Mouse (Mus musculus) lung, embryonic 15.5 days (tissue): Measurements from ENCODE around the gene Hp1bp3. TPM values are rescaled to one million over a fixed set of nuclear protein-coding genes. Genes with fewer than 3 reads are reported as not detected.

Experiments used
- ATAC-seq: fragments of 200-750 bp; cut with Nextera tagmentation; 2 replicates; pipeline ENCODE4 v1.8.0; 2017; ENCODE audit warnings: moderate number of reproducible peaks, borderline replicate concordance; ENCODE audit not compliant: low FRiP score, low TSS enrichment; ENCODE audit errors: extremely low read depth
- H3K27ac ChIP-seq: fragments of 300-500 bp; sonication (generic); 2 replicates; pipeline ENCODE4 v1.5.1; 2015; ENCODE audit warnings: moderate library complexity, mild to moderate bottlenecking, inconsistent platforms
- H3K27me3 ChIP-seq: fragments of 300-500 bp; sonication (generic); 2 replicates; pipeline ENCODE4 v1.6.1; 2015; ENCODE audit warnings: inconsistent platforms
- H3K36me3 ChIP-seq: fragments of 300-500 bp; sonication (generic); 2 replicates; pipeline ENCODE4 v1.6.1; 2015; ENCODE audit warnings: inconsistent platforms
- H3K4me1 ChIP-seq: fragments of 300-500 bp; sonication (generic); 2 replicates; pipeline ENCODE4 v1.6.1; 2015; ENCODE audit warnings: inconsistent platforms
- H3K4me2 ChIP-seq: fragments of 300-500 bp; sonication (generic); 2 replicates; pipeline ENCODE4 v1.6.1; 2015; ENCODE audit warnings: inconsistent platforms, mild to moderate bottlenecking, moderate library complexity
- H3K4me3 ChIP-seq: fragments of 300-500 bp; sonication (generic); 2 replicates; pipeline ENCODE4 v1.5.1; 2015; ENCODE audit warnings: mild to moderate bottlenecking, inconsistent platforms
- H3K9ac ChIP-seq: fragments of 300-500 bp; sonication (generic); 2 replicates; pipeline ENCODE4 v1.6.1; 2015; ENCODE audit warnings: inconsistent platforms
- H3K9me3 ChIP-seq: fragments of 300-500 bp; sonication (generic); 2 replicates; pipeline ENCODE4 v1.6.1; 2016; ENCODE audit warnings: inconsistent platforms
- WGBS: fragments of 180-500 bp; shearing (Covaris S2); methylation state at CpG from one replicate; pipeline ENCODE4 v1.1.7; 2015; 5-methylcytosine and 5-hydroxymethylcytosine counted together
- polyA plus RNA-seq: library from polyadenylated mRNA; unstranded; fragments of >200 nt; fragmentation: Nextera tagmentation; extraction: Ambion mirVana; gene quantifications from 2 replicates; pipeline ENCODE4 v1.2.1, GENCODE M21; 2015

Gene Hp1bp3
- polyA plus RNA-seq, 1 experiment from 2014 or later = 149 TPM

DNA sequence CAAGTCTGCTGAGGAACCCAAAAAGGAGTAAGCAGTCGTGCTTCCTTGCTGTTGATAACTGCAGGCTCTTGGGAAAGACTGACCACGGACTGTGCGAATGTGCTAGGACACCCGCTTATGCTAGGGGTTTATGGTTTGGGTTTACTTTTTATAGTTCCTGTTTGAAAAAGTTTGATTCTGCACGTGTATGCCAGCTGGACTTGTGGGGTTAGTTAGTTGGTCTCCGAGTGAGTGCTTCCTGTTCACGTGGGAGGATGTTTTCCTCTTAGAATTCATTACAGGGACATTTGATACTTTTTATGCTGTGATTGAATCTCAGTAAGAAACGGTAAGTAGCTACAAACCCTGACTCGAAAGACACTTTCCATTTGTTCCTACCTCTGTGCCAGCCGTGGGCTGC is 7.5 kb downstream of the Hp1bp3 start:
- peaks cover 12% of the 10 kb centered on the region for H3K4me1 ChIP-seq
- H3K9ac ChIP-seq = no peak overlapping the region
- WGBS = 81% methylated on average over 10 of the region's 10 CpGs
- no peak overlapping the region for H3K4me3 ChIP-seq
- no peak overlapping the region for H3K27ac ChIP-seq
- no peak for ATAC-seq
- peaks cover 64% of the 10 kb centered on the region for H3K36me3 ChIP-seq
- H3K27me3 ChIP-seq = no peaks in the 10 kb centered on the region
- no peaks in the 10 kb centered on the region for H3K9me3 ChIP-seq
- no peak overlapping the region for H3K4me2 ChIP-seq

DNA sequence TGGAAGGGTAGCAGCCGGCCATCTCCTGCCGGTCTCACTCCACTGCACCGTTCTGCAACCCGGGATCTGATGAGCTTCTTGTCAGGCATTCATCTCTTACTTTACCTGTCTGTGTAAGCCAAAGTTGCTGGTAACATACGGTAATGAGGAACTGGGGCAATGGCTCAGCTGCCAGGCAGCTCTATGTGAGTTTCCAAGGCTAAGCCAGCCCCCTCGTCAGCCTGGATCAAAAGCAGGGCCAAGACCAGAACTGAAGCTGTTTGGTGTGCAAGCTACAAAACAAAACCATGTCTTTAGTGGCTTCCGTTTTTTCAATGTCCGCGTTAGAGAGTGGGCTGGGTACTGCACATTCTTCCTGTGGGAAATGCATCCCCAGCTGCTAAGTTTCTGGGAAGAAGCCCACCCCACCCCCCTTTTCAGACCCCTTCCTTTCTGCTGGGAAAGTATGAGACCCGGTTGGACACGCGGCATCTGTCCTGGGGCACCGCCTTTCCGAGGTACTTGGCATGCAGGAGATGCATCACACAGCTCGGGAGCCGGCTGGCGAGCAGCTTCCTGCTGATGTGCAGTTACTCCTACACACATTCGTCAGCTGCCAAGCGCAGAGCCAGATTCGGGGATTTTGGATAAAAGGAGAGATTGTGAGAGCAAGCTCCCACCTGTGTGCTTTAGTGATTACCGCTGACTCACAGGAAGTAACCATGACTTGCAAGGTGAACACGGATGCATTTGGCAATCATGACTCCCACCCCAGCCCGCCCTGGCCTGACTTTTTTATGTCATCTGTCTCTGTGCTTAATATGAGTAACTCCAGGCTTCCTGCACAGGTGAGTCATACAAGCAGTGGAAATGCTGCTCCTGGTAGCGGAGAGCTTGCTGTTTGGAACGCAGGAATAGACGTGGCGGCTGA is 30.9 kb downstream of the Hp1bp3 start:
- no peak overlapping the region for H3K9ac ChIP-seq
- H3K4me1 ChIP-seq = peaks cover 26% of the 10 kb centered on the region
- H3K4me2 ChIP-seq = no peak overlapping the region
- no peak for ATAC-seq
- no peak overlapping the region for H3K27ac ChIP-seq
- H3K27me3 ChIP-seq = peaks cover 27% of the 10 kb centered on the region
- no peaks in the 10 kb centered on the region for H3K9me3 ChIP-seq
- H3K36me3 ChIP-seq = peaks cover 53% of the 10 kb centered on the region
- H3K4me3 ChIP-seq = no peak overlapping the region
- WGBS = 65% methylated on average over 27 of the region's 27 CpGs

DNA sequence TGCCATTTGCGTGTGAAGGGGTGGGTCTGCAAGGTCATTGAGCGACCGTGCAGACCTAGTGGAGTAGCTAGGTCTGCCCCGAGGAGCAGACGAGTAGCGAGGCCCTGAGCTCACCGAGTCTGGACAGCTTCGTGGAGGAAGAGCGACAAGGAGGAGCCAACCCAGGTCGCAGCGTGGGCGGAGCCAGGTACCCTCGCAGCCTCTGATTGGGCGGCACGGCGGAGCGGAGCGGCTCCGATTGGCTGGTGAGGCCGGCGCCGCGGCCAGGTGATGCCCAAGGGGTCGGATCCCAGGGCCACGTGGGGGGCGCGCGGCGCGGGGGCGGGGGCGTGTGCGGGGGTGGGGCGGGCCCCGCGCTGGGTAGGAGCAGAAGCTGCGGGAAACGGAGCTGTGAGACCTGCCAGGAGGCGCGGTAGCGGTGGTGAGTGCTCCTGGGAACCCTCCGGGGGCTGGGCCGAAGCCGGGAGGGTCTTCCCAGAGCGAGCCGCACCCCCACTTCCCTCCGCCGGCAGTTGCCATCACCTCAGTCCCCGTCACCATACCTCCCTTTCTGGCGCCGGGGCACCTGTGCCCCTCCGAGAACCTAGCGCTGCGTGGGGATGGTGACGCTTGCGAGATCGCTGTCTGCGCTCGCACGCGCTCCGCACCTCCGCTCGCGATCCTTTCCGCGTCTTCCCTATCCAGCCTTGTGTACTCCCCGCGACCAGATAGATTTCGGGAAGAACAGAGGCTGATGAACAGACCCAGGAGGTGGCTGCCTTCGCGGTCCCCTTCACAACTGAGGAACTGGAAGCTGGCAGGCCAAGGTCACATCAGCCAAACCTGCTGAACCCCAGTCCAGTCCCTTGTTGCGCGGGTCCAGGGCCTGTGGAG is 34.2 kb downstream of the Hp1bp3 start, which contains the start of the genes Sh2d5 and Kif17:
TSS of gene Sh2d5 (plus strand) at position 316 of the 873 bp plus-strand sequence.
TSS of gene Kif17 (plus strand) at position 348 of the 873 bp plus-strand sequence.
- H3K9me3 ChIP-seq = no peaks in the 10 kb centered on the region
- H3K27me3 ChIP-seq = peaks cover 35% of the 10 kb centered on the region
- WGBS = 1% methylated on average over 64 of the region's 74 CpGs
- peak within 1 kb of the TSS; percentile 52 for H3K4me3 ChIP-seq
- peaks cover 33% of the 10 kb centered on the region for H3K4me1 ChIP-seq
- H3K27ac ChIP-seq = no peak within 1 kb of the TSS
- ATAC-seq = peak; percentile 80; the same call in 1 of the 2 replicates
- peaks cover 22% of the 10 kb centered on the region for H3K36me3 ChIP-seq
- H3K4me2 ChIP-seq = peak within 1 kb of the TSS; percentile 99
- H3K9ac ChIP-seq = peak within 1 kb of the TSS; percentile 36

DNA sequence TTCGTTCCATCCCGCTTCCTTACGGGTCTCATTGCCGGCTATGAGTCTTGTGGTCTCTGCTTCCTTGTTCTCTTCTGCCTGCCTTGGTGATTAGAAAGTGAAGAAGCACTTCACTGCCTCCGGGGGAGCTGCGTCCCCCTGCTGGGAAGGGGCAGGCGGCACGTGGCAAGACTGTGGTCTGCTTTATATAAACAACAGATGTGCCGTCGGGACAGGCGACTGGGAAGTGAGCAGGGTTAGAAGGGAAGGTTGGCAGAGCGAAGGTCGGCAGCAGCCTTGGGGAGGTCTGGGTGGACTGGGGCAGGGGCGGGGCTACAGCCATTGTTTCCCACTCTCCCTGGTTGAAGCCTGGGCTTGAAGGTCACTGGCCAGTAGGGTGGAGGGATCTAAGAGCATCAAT is 35.7 kb downstream of the Hp1bp3 start:
- H3K27me3 ChIP-seq = peaks cover 35% of the 10 kb centered on the region
- H3K36me3 ChIP-seq = peaks cover 8% of the 10 kb centered on the region
- under 1% methylated on average over 14 of the region's 14 CpGs for WGBS
- 0 out of 2 replicates have a peak, but pooled peaks have one; percentile 32 for ATAC-seq
- H3K4me1 ChIP-seq = peaks cover 33% of the 10 kb centered on the region
- H3K9ac ChIP-seq = no peak overlapping the region
- peak overlapping the region; percentile 5 for H3K4me3 ChIP-seq
- no peaks in the 10 kb centered on the region for H3K9me3 ChIP-seq
- H3K4me2 ChIP-seq = peak overlapping the region; percentile 48
- no peak overlapping the region for H3K27ac ChIP-seq

DNA sequence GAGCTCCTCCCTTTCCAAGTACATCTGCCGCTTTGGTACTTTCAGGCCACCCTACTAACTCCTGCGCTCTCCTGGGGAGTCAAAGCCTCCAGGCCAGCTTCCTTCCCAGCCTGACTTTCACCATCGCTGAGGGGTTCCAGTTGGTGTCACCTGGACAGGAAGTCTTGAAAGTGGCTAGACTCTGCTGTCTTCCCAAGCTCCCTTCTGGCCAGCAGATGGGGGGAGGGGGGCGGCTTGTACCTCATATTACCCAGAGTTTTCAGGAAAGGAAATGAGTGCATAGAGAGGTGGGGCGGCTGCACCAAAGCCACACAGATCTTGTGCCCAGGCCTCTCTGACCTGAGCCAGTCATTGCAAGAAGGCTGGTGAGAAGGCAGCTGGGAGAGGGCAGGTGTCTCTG is 36.1 kb downstream of the Hp1bp3 start:
- no peaks in the 10 kb centered on the region for H3K9me3 ChIP-seq
- 26% methylated on average over 5 of the region's 5 CpGs for WGBS
- no peak for ATAC-seq
- peaks cover 4% of the 10 kb centered on the region; the same call in 1 of the 2 replicates for H3K36me3 ChIP-seq
- peaks cover 33% of the 10 kb centered on the region for H3K4me1 ChIP-seq
- peak overlapping the region; percentile 5; the same call in 1 of the 2 replicates for H3K4me3 ChIP-seq
- no peak overlapping the region for H3K9ac ChIP-seq
- no peak overlapping the region for H3K27ac ChIP-seq
- peaks cover 35% of the 10 kb centered on the region for H3K27me3 ChIP-seq
- peak overlapping the region; percentile 48 for H3K4me2 ChIP-seq

DNA sequence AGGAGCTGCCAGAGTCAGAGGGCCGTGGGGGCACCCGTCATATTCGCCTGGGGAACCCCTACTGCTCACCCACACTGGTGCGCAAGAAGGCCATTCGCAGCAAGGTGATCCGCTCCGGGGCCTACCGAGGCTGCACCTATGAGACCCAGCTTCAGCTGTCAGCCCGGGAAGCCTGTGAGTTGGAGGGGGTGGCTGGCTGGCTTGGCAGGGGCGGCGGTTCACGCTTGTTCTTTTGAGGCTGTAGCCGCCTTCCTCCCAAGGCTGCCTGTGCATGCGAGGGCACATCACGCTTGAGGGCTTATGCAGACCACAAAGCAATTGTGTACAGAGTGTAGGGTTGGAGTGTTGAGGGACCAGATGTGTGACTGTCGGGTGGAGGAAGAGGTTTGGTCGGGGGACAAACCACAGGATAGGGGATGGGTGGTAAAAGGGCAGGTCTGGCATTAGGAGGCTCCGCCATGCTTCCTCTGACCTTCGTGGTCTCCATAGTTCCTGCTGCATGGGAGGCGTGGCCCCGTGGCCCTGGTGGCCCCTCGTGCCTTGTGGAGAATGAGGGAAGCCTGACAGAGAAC is 41.1 kb downstream of the Hp1bp3 start:
- 76% methylated on average over 22 of the region's 22 CpGs for WGBS
- no peak overlapping the region for H3K4me2 ChIP-seq

DNA sequence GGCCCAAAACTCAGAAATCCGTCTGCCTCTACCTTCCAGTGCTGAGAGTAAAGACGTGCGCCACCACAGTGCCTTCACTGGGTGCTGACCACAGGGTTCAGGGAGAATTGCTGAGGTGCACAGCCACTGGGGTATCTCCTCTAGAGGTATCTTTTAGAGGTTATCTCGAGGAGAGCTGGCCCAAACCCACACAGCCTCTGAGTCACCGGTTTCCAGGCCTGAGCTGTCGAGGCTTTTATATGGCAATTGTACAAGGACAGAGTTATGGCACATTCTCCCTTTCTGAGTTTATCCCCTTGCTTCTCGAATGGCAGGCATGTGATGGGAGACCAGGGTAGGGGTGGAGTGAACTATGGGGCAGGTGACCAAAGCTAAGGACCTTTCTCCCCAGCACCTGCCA is 42.6 kb downstream of the Hp1bp3 start:
- Histone ChIP-seq H3K27ac (no peak overlapping the region), H3K36me3 (no peaks in the 10 kb centered on the region), H3K9ac (no peak overlapping the region), H3K27me3 (0 out of 2 replicates have a peak, but pooled peaks cover 3% of the 10 kb centered on the region), H3K4me2 (no peak overlapping the region), H3K9me3 (no peaks in the 10 kb centered on the region), H3K4me3 (no peak overlapping the region), H3K4me1 (peaks cover 11% of the 10 kb centered on the region)
- ATAC-seq = no peak
- WGBS = 76% methylated on average over 7 of the region's 7 CpGs

More for the DNA sequence above, 41.1 kb downstream of the Hp1bp3 start:
- no peak for ATAC-seq
- Histone ChIP-seq H3K27me3 (peaks cover 6% of the 10 kb centered on the region; the same call in 1 of the 2 replicates), H3K4me1 (peaks cover 9% of the 10 kb centered on the region), H3K4me3 (no peak overlapping the region), H3K36me3 (no peaks in the 10 kb centered on the region), H3K27ac (no peak overlapping the region), H3K9ac (no peak overlapping the region), H3K9me3 (no peaks in the 10 kb centered on the region)

DNA sequence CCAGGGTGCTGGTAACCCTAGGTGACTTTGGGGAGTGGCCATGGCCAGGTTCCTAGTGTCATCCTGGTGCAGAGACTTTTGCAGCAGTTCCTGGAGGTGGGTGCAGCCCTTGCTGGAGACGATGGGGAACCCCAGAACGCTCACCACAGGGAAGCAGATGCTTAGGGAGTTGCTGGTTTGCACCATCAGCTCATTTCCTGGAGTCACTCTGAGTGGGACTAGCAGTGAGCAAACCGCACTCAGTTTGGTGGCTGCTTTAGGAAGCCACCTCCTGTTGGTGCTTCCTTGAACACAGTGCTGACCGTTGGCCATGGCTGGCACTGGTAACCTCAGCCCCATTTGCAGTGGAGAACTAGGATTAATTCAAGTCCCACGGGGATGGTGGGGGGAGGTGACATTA is 43.4 kb downstream of the Hp1bp3 start:
- H3K27me3 ChIP-seq = 0 out of 2 replicates have a peak, but pooled peaks cover 3% of the 10 kb centered on the region
- H3K9me3 ChIP-seq = no peaks in the 10 kb centered on the region
- no peaks in the 10 kb centered on the region for H3K36me3 ChIP-seq
- no peak overlapping the region for H3K4me2 ChIP-seq
- 79% methylated on average over 5 of the region's 5 CpGs for WGBS
- no peak overlapping the region for H3K9ac ChIP-seq
- no peak for ATAC-seq
- H3K4me3 ChIP-seq = no peak overlapping the region
- H3K4me1 ChIP-seq = peaks cover 11% of the 10 kb centered on the region
- no peak overlapping the region for H3K27ac ChIP-seq

DNA sequence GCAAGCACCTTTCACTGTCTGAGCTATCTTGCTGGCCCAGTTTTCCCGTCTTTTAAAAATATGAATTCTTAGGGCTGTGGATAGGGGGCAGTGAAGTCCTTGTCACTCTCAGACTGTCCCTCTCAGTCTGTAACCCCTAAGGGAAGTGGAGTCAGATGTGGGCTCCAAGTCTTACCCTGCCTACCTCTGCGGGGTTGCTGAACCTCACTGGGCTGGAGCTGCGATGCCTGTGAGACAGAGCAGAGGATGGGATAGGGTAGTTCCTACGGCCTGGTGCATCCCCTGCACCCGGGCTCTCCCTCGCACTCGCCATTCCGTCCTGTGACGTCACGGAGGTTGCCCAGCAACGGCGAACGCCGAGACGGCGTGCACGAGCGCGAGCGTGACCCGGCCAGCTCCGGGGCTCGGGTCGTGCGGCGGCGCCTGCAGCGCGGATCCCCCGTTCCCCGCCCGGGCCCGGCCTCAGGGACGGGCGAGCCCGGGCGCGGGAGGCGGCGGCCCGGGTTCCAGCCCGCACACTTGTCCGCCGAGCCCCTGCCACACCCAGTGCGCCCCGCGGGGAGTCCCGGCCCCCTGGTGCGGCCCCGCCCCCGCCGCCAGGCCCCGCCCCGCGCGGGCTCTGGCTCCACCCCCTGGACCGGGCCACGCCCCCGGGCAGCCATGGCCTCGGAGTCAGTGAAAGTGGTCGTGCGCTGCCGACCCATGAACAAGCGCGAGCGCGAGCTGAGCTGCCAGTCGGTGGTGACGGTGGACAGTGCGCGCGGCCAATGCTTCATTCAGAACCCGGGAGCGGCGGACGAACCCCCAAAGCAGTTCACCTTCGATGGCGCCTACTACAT is 46.0 kb downstream of the Hp1bp3 start:
- no peaks in the 10 kb centered on the region for H3K36me3 ChIP-seq
- peak overlapping the region; percentile 53 for H3K9ac ChIP-seq
- 0 out of 2 replicates have a peak, but pooled peaks cover 3% of the 10 kb centered on the region for H3K27me3 ChIP-seq
- peak overlapping the region; percentile 79 for H3K4me3 ChIP-seq
- peak overlapping the region; percentile 95 for H3K4me2 ChIP-seq
- H3K27ac ChIP-seq = no peak overlapping the region
- H3K9me3 ChIP-seq = no peaks in the 10 kb centered on the region
- ATAC-seq = peak; percentile 91
- 1% methylated on average over 64 of the region's 78 CpGs for WGBS
- H3K4me1 ChIP-seq = peaks cover 11% of the 10 kb centered on the region

DNA sequence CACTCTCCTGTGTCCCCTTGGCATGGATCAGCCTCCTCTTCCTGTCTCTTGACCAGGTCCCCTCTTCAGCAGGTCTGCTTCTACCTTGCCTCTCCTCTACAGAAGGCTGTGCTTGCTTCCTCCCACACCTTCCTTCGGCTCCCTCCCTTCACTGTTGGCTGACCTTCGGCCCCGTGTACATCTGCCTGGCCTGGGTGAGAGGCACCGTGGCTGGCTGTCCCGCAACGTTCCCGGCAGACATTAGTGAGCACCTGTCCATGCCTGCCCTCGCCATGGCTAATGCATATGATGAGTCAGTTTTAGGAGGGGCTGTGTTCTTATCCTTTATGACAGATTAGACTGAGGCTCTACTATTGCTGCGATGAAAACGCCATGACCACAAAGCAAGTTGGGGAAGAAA is 51.8 kb downstream of the Hp1bp3 start:
- Histone ChIP-seq H3K4me2 (no peak overlapping the region), H3K27me3 (0 out of 2 replicates have a peak, but pooled peaks cover 3% of the 10 kb centered on the region), H3K27ac (no peak overlapping the region), H3K4me3 (no peak overlapping the region), H3K9ac (no peak overlapping the region), H3K9me3 (no peaks in the 10 kb centered on the region), H3K4me1 (peaks cover 18% of the 10 kb centered on the region), H3K36me3 (no peaks in the 10 kb centered on the region)
- no peak for ATAC-seq
- 80% methylated on average over 10 of the region's 10 CpGs for WGBS
